Mouse (Mus musculus) liver, embryonic 15.5 days (tissue): Measurements from ENCODE around the gene Gprasp1. TPM values are rescaled to one million over a fixed set of nuclear protein-coding genes. Genes with fewer than 3 reads are reported as not detected.
"Not testable (repeated sequence)": the region's sequence is repeated elsewhere in the genome, so short reads cannot be mapped to it uniquely, and the experiment has no call there.

Source experiments
- ATAC-seq: fragments of 200-750 bp; cut with Nextera tagmentation; 2 replicates; pipeline ENCODE4 v1.8.0; 2017; ENCODE audit warnings: moderate number of reproducible peaks, mild to moderate bottlenecking, moderate library complexity; ENCODE audit not compliant: insufficient read depth
- H3K27ac ChIP-seq: fragments of 300-500 bp; sonication (generic); replicated peaks from 2 replicates; pipeline ENCODE4 v1.5.1; 2015; ENCODE audit warnings: mild to moderate bottlenecking, inconsistent platforms
- H3K27me3 ChIP-seq: fragments of 300-500 bp; sonication (generic); 2 replicates; pipeline ENCODE4 v1.6.1; 2015; ENCODE audit warnings: mild to moderate bottlenecking, inconsistent platforms
- H3K36me3 ChIP-seq: fragments of 300-500 bp; sonication (generic); replicated peaks from 2 replicates; pipeline ENCODE4 v1.6.1; 2015; ENCODE audit warnings: moderate library complexity, mild to moderate bottlenecking, inconsistent platforms
- H3K4me1 ChIP-seq: fragments of 300-500 bp; sonication (generic); replicated peaks from 2 replicates; pipeline ENCODE4 v1.6.1; 2015; ENCODE audit warnings: inconsistent platforms
- H3K4me2 ChIP-seq: fragments of 300-500 bp; sonication (generic); 2 replicates; pipeline ENCODE4 v1.6.1; 2015; ENCODE audit warnings: moderate library complexity, mild to moderate bottlenecking, inconsistent platforms
- H3K4me3 ChIP-seq: fragments of 300-500 bp; sonication (generic); replicated peaks from 2 replicates; pipeline ENCODE4 v1.5.1; 2015; ENCODE audit warnings: mild to moderate bottlenecking, inconsistent platforms
- H3K9ac ChIP-seq: fragments of 300-500 bp; sonication (generic); 2 replicates; pipeline ENCODE4 v1.6.1; 2015; ENCODE audit warnings: moderate library complexity, mild to moderate bottlenecking, inconsistent platforms
- H3K9me3 ChIP-seq: fragments of 300-500 bp; sonication (generic); replicated peaks from 2 replicates; pipeline ENCODE4 v1.6.1; 2016; ENCODE audit warnings: inconsistent platforms
- WGBS: fragments of 180-500 bp; shearing (Covaris S2); methylation state at CpG from one replicate; pipeline ENCODE4 v1.1.7; 2015; ENCODE audit warnings: mixed read lengths; ENCODE audit not compliant: insufficient replicate concordance; 5-methylcytosine and 5-hydroxymethylcytosine counted together
- microRNA counts: library from miRNA; unstranded; fragments of <30 nt; microRNA quantifications from one replicate; lab custom pipeline; 2016
- microRNA-seq: library from miRNA; unstranded; fragments of <30 nt; microRNA quantifications from one replicate; pipeline ENCODE4, GENCODE M21; 2016
- polyA plus RNA-seq: library from polyadenylated mRNA; unstranded; fragments of >200 nt; fragmentation: Nextera tagmentation; extraction: Ambion mirVana; gene quantifications from 2 replicates; pipeline ENCODE4 v1.2.1, GENCODE M21; 2015

Gene Gprasp1
- polyA plus RNA-seq, 1 experiment from 2014 or later, result 6.2 TPM

GRCm38 (mm10) chrX:135838521-135839360 is 96.2 kb downstream of the Gprasp1 start, which contains the start of gene Gprasp2:
Gene Gprasp2 (plus strand): TSS chrX:135839034.
- not testable (repeated sequence) for H3K27me3 ChIP-seq, H3K9me3 ChIP-seq, H3K36me3 ChIP-seq, H3K9ac ChIP-seq, H3K27ac ChIP-seq, ATAC-seq, H3K4me1 ChIP-seq
- Histone ChIP-seq H3K4me2 (peak within 1 kb of the TSS; percentile 51), H3K4me3 (peak within 1 kb of the TSS; percentile 17)
- 18% methylated on average over 30 of the region's 32 CpGs for WGBS

GRCm38 (mm10) chrX:135839397-135840391 is 97.2 kb downstream of the Gprasp1 start:
- peak overlapping the region; percentile 17 for H3K4me3 ChIP-seq
- H3K4me1 ChIP-seq, H3K27me3 ChIP-seq, H3K9ac ChIP-seq, H3K36me3 ChIP-seq, H3K27ac ChIP-seq, H3K9me3 ChIP-seq, ATAC-seq: not testable (repeated sequence)
- 23% methylated on average over 16 of the region's 17 CpGs for WGBS
- peak overlapping the region; percentile 51 for H3K4me2 ChIP-seq

MicroRNA genes within 50 kb of the gene (microRNA counts, 519-probe panel; counts per million panel counts)
- microRNA mmu-miR-1970 (lab: Ali Mortazavi, UCI), result not detected

Small RNA genes lying within 50 kb of the gene (microRNA-seq; reads per million reads assigned to microRNA genes)
- not detected for gene Mir1970
- not detected for gene Mir7646

Other genes with a start within 250 kb of the Gprasp1 start
- gene AV320801, start 248.1 kb upstream of the Gprasp1 start, polyA plus RNA-seq, result not detected in 2 replicates
- 0.09 TPM in 1 of 2 replicates, not detected in the other for gene Nxf7, start 144.0 kb upstream of the Gprasp1 start, polyA plus RNA-seq
- gene Prame, start 115.0 kb upstream of the Gprasp1 start, polyA plus RNA-seq, result not detected in 2 replicates
- not detected in 2 replicates for gene Tcp11x2, start 48.9 kb upstream of the Gprasp1 start, polyA plus RNA-seq
- not detected in 2 replicates for gene Tmsb15a, start 17.5 kb upstream of the Gprasp1 start, polyA plus RNA-seq
- gene Armcx5, start within 50 bp of the Gprasp1 start, polyA plus RNA-seq, result 2.5 and 2.6 TPM in 2 replicates
- gene Bhlhb9, start 54.9 kb downstream of the Gprasp1 start, polyA plus RNA-seq, result 9.9 and 10.0 TPM in 2 replicates
- gene Gprasp2, start 96.3 kb downstream of the Gprasp1 start, polyA plus RNA-seq, result 0.74 and 1.2 TPM in 2 replicates